Mouse (Mus musculus) midbrain, embryonic 10.5 days (tissue): ENCODE data around the gene C1ql2. TPM values are rescaled to one million over a fixed set of nuclear protein-coding genes. Genes with fewer than 3 reads are reported as not detected.

Source experiments
- DNase-seq: peaks from one replicate; pipeline ENCODE4 v3.0.0-alpha.2; 2017; ENCODE audit warnings: low spot score
- H3K27ac ChIP-seq: fragments of 300-500 bp; sonication (generic); replicated peaks from 2 replicates; pipeline ENCODE4 v1.5.1; 2016; ENCODE audit warnings: mild to moderate bottlenecking
- H3K27me3 ChIP-seq: fragments of 300-500 bp; sonication (generic); 2 replicates; pipeline ENCODE4 v1.6.1; 2016; ENCODE audit warnings: low read depth, mild to moderate bottlenecking; ENCODE audit not compliant: poor library complexity, severe bottlenecking
- H3K36me3 ChIP-seq: fragments of 300-500 bp; sonication (generic); 2 replicates; pipeline ENCODE4 v1.6.1; 2016; ENCODE audit warnings: mild to moderate bottlenecking, moderate library complexity
- H3K4me1 ChIP-seq: fragments of 300-500 bp; sonication (generic); 2 replicates; pipeline ENCODE4 v1.6.1; 2016
- H3K4me3 ChIP-seq: fragments of 300-500 bp; sonication (generic); 2 replicates; pipeline ENCODE4 v1.5.1; 2016; ENCODE audit warnings: mild to moderate bottlenecking, moderate library complexity
- H3K9me3 ChIP-seq: fragments of 300-500 bp; sonication (generic); replicated peaks from 2 replicates; pipeline ENCODE4 v1.6.1; 2016; ENCODE audit warnings: mild to moderate bottlenecking
- WGBS: fragments of 180-500 bp; shearing (Covaris S2); methylation state at CpG from one replicate; pipeline ENCODE4 v1.1.7; 2016; 5-methylcytosine and 5-hydroxymethylcytosine counted together
- polyA plus RNA-seq: library from polyadenylated mRNA; unstranded; fragments of >200 nt; fragmentation: Nextera tagmentation; extraction: Ambion mirVana; gene quantifications from 2 replicates; pipeline ENCODE4 v1.2.1, GENCODE M21; 2016

C1ql2 gene
- polyA plus RNA-seq: 0.19 and 1.0 TPM in 2 replicates

- DNase-seq: peak; percentile 61
- Histone ChIP-seq H3K36me3 (no peaks in the 10 kb centered on the region), H3K27me3 (peaks cover 99% of the 10 kb centered on the region), H3K4me3 (peak within 1 kb of the TSS; percentile 53), H3K4me1 (peaks cover 39% of the 10 kb centered on the region), H3K9me3 (no peaks in the 10 kb centered on the region), H3K27ac (no peak within 1 kb of the TSS)
- WGBS: under 1% methylated on average over 71 of the region's 73 CpGs
These were observed at the start of gene C1ql2 for GRCm38 (mm10) chr1:120340419-120341171. TSS of gene C1ql2 (plus strand) at chr1:120340582.

- Histone ChIP-seq H3K27ac (no peak overlapping the region), H3K9me3 (no peaks in the 10 kb centered on the region; the same call in 1 of the 2 replicates), H3K36me3 (no peaks in the 10 kb centered on the region), H3K27me3 (no peaks in the 10 kb centered on the region), H3K4me3 (no peak overlapping the region), H3K4me1 (peaks cover 9% of the 10 kb centered on the region; the same call in 1 of the 2 replicates)
- WGBS: 92% methylated on average over 3 of the region's 3 CpGs
- DNase-seq: no peak
These were observed 48.7 kb upstream of the C1ql2 start for GRCm38 (mm10) chr1:120291709-120292108.

- DNase-seq: no peak
- Histone ChIP-seq H3K9me3 (no peaks in the 10 kb centered on the region; the same call in 1 of the 2 replicates), H3K27me3 (no peaks in the 10 kb centered on the region), H3K36me3 (no peaks in the 10 kb centered on the region), H3K4me3 (no peak overlapping the region), H3K4me1 (no peaks in the 10 kb centered on the region), H3K27ac (no peak overlapping the region)
- 88% methylated on average over 1 of the region's 1 CpGs for WGBS
These were observed 46.6 kb upstream of the C1ql2 start for GRCm38 (mm10) chr1:120293803-120294202.

- no peaks in the 10 kb centered on the region for H3K27me3 ChIP-seq
- no peak overlapping the region for H3K4me3 ChIP-seq
- DNase-seq: no peak
- no peaks in the 10 kb centered on the region for H3K4me1 ChIP-seq
- H3K9me3 ChIP-seq: peaks cover 4% of the 10 kb centered on the region; the same call in 1 of the 2 replicates
- 88% methylated on average over 2 of the region's 2 CpGs for WGBS
- H3K27ac ChIP-seq: no peak overlapping the region
- no peaks in the 10 kb centered on the region for H3K36me3 ChIP-seq
These were observed 43.4 kb upstream of the C1ql2 start for GRCm38 (mm10) chr1:120296936-120297335.

GRCm38 (mm10) chr1:120305801-120306200 lies 34.6 kb upstream of the C1ql2 start:
- no peak overlapping the region for H3K27ac ChIP-seq
- no peak for DNase-seq
- H3K27me3 ChIP-seq: no peaks in the 10 kb centered on the region
- H3K36me3 ChIP-seq: no peaks in the 10 kb centered on the region
- H3K4me1 ChIP-seq: no peaks in the 10 kb centered on the region
- no peak overlapping the region for H3K4me3 ChIP-seq
- WGBS: 69% methylated on average over 2 of the region's 2 CpGs
- no peaks in the 10 kb centered on the region for H3K9me3 ChIP-seq

- Histone ChIP-seq H3K27me3 (no peaks in the 10 kb centered on the region), H3K4me1 (no peaks in the 10 kb centered on the region), H3K27ac (no peak overlapping the region), H3K36me3 (no peaks in the 10 kb centered on the region), H3K9me3 (no peaks in the 10 kb centered on the region), H3K4me3 (no peak overlapping the region)
- 89% methylated on average over 16 of the region's 16 CpGs for WGBS
- no peak for DNase-seq
These were observed 18.9 kb upstream of the C1ql2 start for GRCm38 (mm10) chr1:120321270-120322021.

GRCm38 (mm10) chr1:120323131-120323561 lies 17.2 kb upstream of the C1ql2 start:
- H3K27ac ChIP-seq: no peak overlapping the region

GRCm38 (mm10) chr1:120327714-120328113 lies 12.7 kb upstream of the C1ql2 start:
- Histone ChIP-seq H3K9me3 (no peaks in the 10 kb centered on the region), H3K4me1 (no peaks in the 10 kb centered on the region), H3K36me3 (no peaks in the 10 kb centered on the region), H3K4me3 (no peak overlapping the region), H3K27me3 (no peaks in the 10 kb centered on the region; the same call in 1 of the 2 replicates), H3K27ac (no peak overlapping the region)
- DNase-seq: peak; percentile 56
- WGBS: 16% methylated on average over 6 of the region's 6 CpGs

More at GRCm38 (mm10) chr1:120323131-120323561, 17.2 kb upstream of the C1ql2 start:
- DNase-seq: no peak
- no peaks in the 10 kb centered on the region for H3K27me3 ChIP-seq
- H3K36me3 ChIP-seq: no peaks in the 10 kb centered on the region
- no peaks in the 10 kb centered on the region for H3K4me1 ChIP-seq
- WGBS: 91% methylated on average over 5 of the region's 5 CpGs
- H3K9me3 ChIP-seq: no peaks in the 10 kb centered on the region
- no peak overlapping the region for H3K4me3 ChIP-seq

- no peaks in the 10 kb centered on the region for H3K4me1 ChIP-seq
- WGBS: 77% methylated on average over 1 of the region's 1 CpGs
- no peaks in the 10 kb centered on the region; the same call in 1 of the 2 replicates for H3K27me3 ChIP-seq
- no peak overlapping the region for H3K4me3 ChIP-seq
- H3K27ac ChIP-seq: no peak overlapping the region
- no peak for DNase-seq
- no peaks in the 10 kb centered on the region for H3K9me3 ChIP-seq
- H3K36me3 ChIP-seq: no peaks in the 10 kb centered on the region
These were observed 12.2 kb upstream of the C1ql2 start for GRCm38 (mm10) chr1:120328212-120328611.

- peak; percentile 48 for DNase-seq
- Histone ChIP-seq H3K36me3 (no peaks in the 10 kb centered on the region), H3K27me3 (peaks cover 24% of the 10 kb centered on the region), H3K4me3 (no peak overlapping the region), H3K27ac (no peak overlapping the region), H3K9me3 (no peaks in the 10 kb centered on the region), H3K4me1 (no peaks in the 10 kb centered on the region)
- WGBS: 43% methylated on average over 6 of the region's 6 CpGs
These were observed 8.5 kb upstream of the C1ql2 start for GRCm38 (mm10) chr1:120331841-120332240.

GRCm38 (mm10) chr1:120337970-120338369 lies 2.4 kb upstream of the C1ql2 start:
- peaks cover 85% of the 10 kb centered on the region for H3K27me3 ChIP-seq

GRCm38 (mm10) chr1:120341172-120341675 lies 842 bp downstream of the C1ql2 start:
- Histone ChIP-seq H3K27me3 (peaks cover 99% of the 10 kb centered on the region), H3K4me1 (peaks cover 39% of the 10 kb centered on the region), H3K27ac (no peak overlapping the region), H3K9me3 (no peaks in the 10 kb centered on the region), H3K36me3 (no peaks in the 10 kb centered on the region), H3K4me3 (peak overlapping the region; percentile 53)
- 2% methylated on average over 41 of the region's 41 CpGs for WGBS
- peak; percentile 43 for DNase-seq

More at GRCm38 (mm10) chr1:120337970-120338369, 2.4 kb upstream of the C1ql2 start:
- Histone ChIP-seq H3K9me3 (no peaks in the 10 kb centered on the region), H3K4me1 (peaks cover 29% of the 10 kb centered on the region), H3K27ac (no peak overlapping the region), H3K36me3 (no peaks in the 10 kb centered on the region), H3K4me3 (no peak overlapping the region)
- DNase-seq: no peak
- WGBS: 37% methylated on average over 7 of the region's 7 CpGs
